Mouse (Mus musculus) frontal cortex, adult 2 months (tissue): ENCODE measurements around the gene Lysmd1. TPM values are rescaled to one million over a fixed set of nuclear protein-coding genes. Genes with fewer than 3 reads are reported as not detected.

Experiments used
- DNase-seq, 2 experiments: peaks; one replicate each; pipeline ENCODE4 v3.0.0; 2022; ENCODE audit warnings: low spot score in 1 of 2; ENCODE audit errors: extremely low spot score in 1 of 2
- polyA plus RNA-seq: library from polyadenylated mRNA; depleted of rRNA; stranded (reverse); fragments of >200 nt; gene quantifications from 2 replicates; pipeline ENCODE4 v1.2.3, GENCODE M21; 2012

Lysmd1 gene
- polyA plus RNA-seq, 1 experiment = 20.2 TPM

GRCm38 (mm10) chr3:95135433-95136052 is 1.7 kb downstream of the Lysmd1 start:
- DNase-seq = no peak

GRCm38 (mm10) chr3:95136336-95136735 is 2.4 kb downstream of the Lysmd1 start:
- no peak for DNase-seq

GRCm38 (mm10) chr3:95139586-95140288 is 5.8 kb downstream of the Lysmd1 start:
- peak in 1 of 2 experiments; percentile 9 for DNase-seq

GRCm38 (mm10) chr3:95140289-95140595 is 6.4 kb downstream of the Lysmd1 start:
- no peak for DNase-seq

GRCm38 (mm10) chr3:95140795-95141194 is 6.9 kb downstream of the Lysmd1 start:
- DNase-seq = no peak

GRCm38 (mm10) chr3:95141474-95141873 is 7.6 kb downstream of the Lysmd1 start:
- peak in 1 of 2 experiments; percentile 16 for DNase-seq

DNA sequence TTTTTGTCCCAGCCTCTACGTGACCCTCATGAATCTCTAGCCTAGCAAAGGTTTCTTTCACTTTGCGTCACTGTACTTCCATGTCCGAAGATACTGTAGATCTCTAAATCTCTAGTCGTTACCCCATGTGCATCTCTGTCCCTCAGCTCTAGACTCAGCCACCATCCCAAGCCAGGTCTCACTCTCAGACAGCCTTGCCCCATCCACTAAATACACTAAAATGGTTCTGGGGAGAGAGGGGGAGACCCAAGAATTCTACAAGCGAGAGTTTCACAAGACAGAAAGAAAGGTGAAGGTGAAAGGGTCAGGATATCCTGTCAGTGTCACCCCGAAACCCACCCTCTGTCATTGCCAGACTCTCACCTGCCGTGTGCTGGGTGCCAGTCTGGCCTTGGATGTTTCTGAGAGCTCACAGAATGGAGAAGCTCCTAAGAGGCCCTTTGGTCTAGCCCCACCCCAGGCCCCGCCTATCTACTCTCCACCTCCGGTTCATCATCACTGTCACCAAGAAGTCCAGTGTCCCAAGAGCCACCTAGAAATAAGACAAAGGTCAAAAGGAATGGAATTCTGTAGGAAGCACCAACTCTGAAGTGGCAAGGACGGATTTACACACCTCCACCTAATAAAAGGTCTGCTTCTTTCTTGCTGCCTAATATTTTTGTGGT is 8.2 kb downstream of the Lysmd1 start, which contains the start of gene Tnfaip8l2:
Tnfaip8l2 (minus strand) TSS at position 409 of the 665 bp plus-strand sequence.
- DNase-seq = peak in 1 of 2 experiments; percentile 22

DNA sequence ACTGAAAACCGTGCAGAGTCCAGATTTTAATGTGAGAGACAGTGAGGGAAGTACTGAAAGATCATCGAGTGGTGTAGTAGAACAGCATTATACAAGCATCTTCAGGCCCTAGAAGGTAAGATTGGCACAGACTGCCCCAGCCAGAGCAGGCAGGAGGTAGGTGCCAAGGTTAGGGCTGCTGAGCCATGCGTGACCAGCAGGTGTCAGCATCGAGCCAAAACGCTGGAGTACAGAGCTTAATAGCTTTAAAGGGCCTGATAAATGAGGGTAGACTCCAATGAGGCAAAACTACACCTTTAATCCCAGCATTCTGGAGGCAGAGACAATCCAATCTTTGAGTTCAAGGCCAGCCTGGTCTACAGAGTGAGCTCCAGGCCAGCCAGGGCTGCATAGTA is 8.7 kb downstream of the Lysmd1 start:
- peak; percentile 58 to 94 for DNase-seq

DNA sequence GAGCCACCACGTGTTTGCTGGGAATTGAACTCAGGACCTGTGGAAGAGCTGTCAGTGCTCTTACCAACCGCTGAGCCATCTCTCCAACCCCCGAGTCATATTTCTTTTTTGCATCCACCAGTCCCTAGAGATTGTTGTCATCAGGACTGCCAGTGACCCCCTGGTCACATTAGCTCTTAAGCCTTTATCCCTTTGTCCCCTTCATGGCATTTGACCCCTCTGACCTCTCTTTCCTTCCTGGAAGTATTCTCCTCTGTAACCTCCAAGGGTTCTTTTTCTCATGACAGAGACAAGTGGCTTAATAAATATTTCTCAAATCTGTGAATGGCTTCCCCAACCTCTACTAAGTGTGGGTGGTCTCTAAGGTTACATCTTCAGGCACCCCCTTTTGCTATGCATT is 14.0 kb downstream of the Lysmd1 start:
- no peak for DNase-seq

DNA sequence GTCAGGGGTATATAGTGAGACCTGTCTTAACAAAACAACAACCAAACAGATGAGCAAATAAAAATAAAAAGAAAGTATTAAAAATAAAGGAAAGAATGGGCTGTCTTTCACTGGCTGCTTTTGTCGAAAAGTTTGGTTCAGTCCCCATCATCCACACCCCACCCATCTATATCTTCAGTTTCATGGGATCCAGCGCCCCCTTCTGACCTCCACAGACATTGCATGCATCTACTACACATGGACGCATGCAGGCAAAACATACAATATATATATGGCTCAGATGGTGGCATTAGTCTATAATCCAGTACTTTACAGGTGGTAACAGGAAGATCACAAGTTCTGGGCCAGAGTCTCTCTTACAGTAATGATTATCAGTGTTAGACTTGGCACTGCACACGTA is 20.0 kb downstream of the Lysmd1 start:
- peak in 1 of 2 experiments; percentile 56 for DNase-seq

- no peak for DNase-seq
Observed at GRCm38 (mm10) chr3:95159511-95159986, 25.7 kb downstream of the Lysmd1 start.

GRCm38 (mm10) chr3:95159987-95160963 is 26.4 kb downstream of the Lysmd1 start, which contains the start of gene Sema6c:
Gene Sema6c (plus strand): TSS chr3:95160457.
- DNase-seq = peak; percentile 79 to 89

DNA sequence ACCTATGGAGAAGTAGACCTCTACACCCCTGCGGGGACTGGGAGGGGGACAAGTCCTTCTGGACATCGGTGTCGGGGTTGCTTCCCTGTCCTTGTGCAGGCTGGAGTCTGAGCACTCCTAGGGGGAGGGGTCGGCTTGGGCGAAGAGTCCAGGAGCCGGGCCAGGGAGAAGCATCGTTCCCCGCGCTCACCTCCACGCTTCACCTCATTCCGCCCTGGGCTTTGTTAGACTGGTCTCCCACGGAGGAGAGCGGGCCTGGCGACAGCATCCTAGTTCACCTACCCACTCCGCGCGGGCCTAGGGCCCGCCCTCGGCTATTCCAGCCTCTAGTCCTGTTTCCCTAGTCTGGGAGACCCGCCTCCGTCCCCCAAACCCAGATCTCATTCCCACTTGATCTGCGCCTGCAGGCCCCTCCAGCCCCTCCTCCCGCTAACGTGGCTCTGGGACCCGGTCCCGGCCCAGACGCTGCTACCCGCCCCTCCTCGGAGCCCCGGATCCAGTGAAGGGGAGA is 27.2 kb downstream of the Lysmd1 start:
- DNase-seq = no peak

DNA sequence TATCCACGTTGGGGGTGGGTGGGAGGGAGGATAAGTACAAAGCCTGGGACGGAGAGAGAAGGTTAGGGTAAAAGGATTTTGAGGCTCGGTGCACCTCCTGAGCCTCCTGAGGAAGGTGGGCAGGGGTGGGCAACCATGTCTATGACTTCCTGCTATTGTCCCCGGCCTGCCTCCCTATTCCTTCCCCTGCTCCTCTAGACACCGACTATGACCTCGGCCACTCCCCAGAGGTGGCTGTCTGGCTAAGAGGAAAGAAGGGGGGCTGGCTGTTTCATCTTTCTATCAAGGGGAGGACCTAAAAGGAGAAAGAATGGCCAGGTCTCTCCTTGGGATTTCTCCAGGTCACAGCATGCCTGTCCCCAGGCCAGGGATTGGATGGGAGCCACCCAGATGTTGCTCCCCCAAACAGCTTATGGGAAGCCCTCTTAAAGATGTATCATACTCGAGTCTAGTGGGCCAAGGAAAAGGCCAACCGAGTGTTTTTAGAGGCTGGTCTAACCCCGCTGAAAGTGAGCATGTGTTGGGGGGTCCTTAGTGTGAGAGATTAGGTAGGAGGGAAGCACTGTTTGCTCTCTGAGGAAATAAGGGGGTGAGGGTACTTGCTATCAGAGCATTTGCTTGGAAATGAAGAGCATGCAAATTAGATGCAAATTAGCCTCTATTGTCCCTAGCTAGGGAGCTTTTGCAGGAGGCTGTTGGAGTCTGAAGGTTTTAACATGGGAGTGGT is 27.9 kb downstream of the Lysmd1 start:
- DNase-seq = no peak

- no peak for DNase-seq
Observed at GRCm38 (mm10) chr3:95162345-95162628, 28.4 kb downstream of the Lysmd1 start.

DNA sequence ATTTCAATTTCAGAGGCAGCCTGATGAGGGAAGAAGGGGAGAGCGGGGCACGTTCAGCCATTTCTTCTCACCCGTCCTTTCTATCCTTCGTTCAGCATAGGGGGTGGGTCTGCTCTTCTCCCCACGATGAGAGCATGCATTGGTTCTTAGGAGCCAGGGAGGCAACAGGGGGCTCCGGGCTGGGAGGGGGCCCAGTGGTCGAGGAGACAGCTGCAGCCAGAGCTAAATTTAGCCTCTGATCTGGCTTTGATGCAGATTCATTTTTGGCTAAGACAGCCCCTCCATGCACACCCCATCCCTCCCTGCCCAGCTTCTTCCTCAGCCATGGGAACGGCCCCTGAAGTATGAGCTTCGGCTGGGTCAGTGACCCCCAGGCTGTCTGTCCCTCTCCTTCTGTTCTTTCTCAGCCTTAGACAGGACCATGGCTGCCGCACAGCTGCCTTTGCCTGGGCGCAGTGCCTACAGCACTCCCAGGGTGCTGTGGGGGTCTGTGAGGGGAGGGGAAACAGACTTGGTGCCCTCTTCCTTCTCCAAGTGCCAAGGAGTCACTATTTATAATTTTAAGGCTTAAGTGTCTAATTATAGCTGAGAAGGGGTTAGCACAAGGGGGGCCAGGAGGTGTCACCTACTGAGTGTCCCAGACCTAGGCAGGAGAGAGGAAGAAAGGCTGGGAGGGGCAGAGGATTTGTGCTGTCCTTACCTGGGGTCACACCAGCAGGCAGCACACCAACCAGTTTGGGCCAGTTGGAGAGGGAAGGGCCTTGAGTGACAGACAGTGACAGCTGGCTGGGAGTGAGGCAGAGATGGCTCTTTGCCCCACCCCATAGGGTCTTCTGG is 29.7 kb downstream of the Lysmd1 start:
- no peak for DNase-seq

GRCm38 (mm10) chr3:95164256-95164550 is 30.3 kb downstream of the Lysmd1 start:
- DNase-seq = no peak

- DNase-seq = no peak
Observed at GRCm38 (mm10) chr3:95164840-95165239, 31.0 kb downstream of the Lysmd1 start.

- DNase-seq = no peak
Observed at GRCm38 (mm10) chr3:95169996-95170395, 36.1 kb downstream of the Lysmd1 start.
